Mouse (Mus musculus) C2C12 (cell line): ENCODE measurements around the gene Snx29. TPM values are rescaled to one million over a fixed set of nuclear protein-coding genes. Genes with fewer than 3 reads are reported as not detected.

Source experiments
- H3K27me3 ChIP-seq: one replicate; pipeline ENCODE4 v1.6.1; 2011; ENCODE audit not compliant: control insufficient read depth, insufficient read depth, insufficient read length
- H3K36me3 ChIP-seq: one replicate; pipeline ENCODE4 v1.6.1; 2011; ENCODE audit not compliant: control insufficient read depth, insufficient read depth
- H3K4me3 ChIP-seq: one replicate; pipeline ENCODE4 v1.5.1; 2011; ENCODE audit warnings: mild to moderate bottlenecking, control low read depth; ENCODE audit not compliant: poor library complexity, insufficient read depth, severe bottlenecking
- H3K79me2 ChIP-seq: one replicate; pipeline ENCODE4 v1.6.1; 2011; ENCODE audit not compliant: control insufficient read depth, insufficient read depth
- H3K79me3 ChIP-seq: one replicate; pipeline ENCODE4 v1.6.1; 2011; ENCODE audit warnings: low read depth, control low read depth
- H3ac ChIP-seq: one replicate; pipeline ENCODE3; 2011; ENCODE audit warnings: low read depth; ENCODE audit not compliant: control insufficient read depth, insufficient read length
- CEBPB ChIP-seq: IDR thresholded peaks from one replicate; pipeline ENCODE4 v1.6.1; 2011; ENCODE audit warnings: low read depth, mild to moderate bottlenecking, control low read depth, moderate library complexity
- CTCF ChIP-seq: IDR thresholded peaks from one replicate; pipeline ENCODE4 v1.5.1; 2011; ENCODE audit not compliant: control insufficient read depth, insufficient read depth, insufficient read length
- FOSL1 ChIP-seq: IDR thresholded peaks from one replicate; pipeline ENCODE4 v1.8.0; 2011; ENCODE audit warnings: mild to moderate bottlenecking, low read length; ENCODE audit not compliant: poor library complexity, insufficient read depth, severe bottlenecking
- MAX ChIP-seq: IDR thresholded peaks from one replicate; pipeline ENCODE4 v1.6.1; 2011; ENCODE audit warnings: mild to moderate bottlenecking, control low read depth
- MYOD1 ChIP-seq: IDR thresholded peaks from one replicate; pipeline ENCODE4 v1.6.1; 2011; ENCODE audit warnings: low read depth; ENCODE audit not compliant: control insufficient read depth, insufficient read length
- MYOG ChIP-seq: IDR thresholded peaks from one replicate; pipeline ENCODE4 v1.6.1; 2011; ENCODE audit not compliant: control insufficient read depth, insufficient read length; ENCODE audit errors: extremely low read depth
- USF1 ChIP-seq: IDR thresholded peaks from one replicate; pipeline ENCODE4 v1.6.1; 2011; ENCODE audit warnings: low read depth, mild to moderate bottlenecking, control low read depth, moderate library complexity
- polyA plus RNA-seq: library from polyadenylated mRNA; unstranded; fragments of >200 nt; fragmentation: generic; extraction: Trizol; gene quantifications from one replicate; pipeline ENCODE4 v1.2.1, GENCODE M21; 2012; ENCODE audit warnings: missing spikeins

Gene Snx29
- polyA plus RNA-seq, 1 experiment = 0.62 TPM

- Histone ChIP-seq H3ac (no peak overlapping the region), H3K79me2 (no peaks in the 10 kb centered on the region), H3K36me3 (no peaks in the 10 kb centered on the region), H3K4me3 (no peak overlapping the region), H3K79me3 (no peaks in the 10 kb centered on the region), H3K27me3 (no peaks in the 10 kb centered on the region)
- no peak for TF ChIP-seq USF1
- TF ChIP-seq MYOD1 = peak; percentile 52
- no peak for TF ChIP-seq CEBPB
Observed at GRCm38 (mm10) chr16:11690756-11691155, 368.0 kb downstream of the Snx29 start.

GRCm38 (mm10) chr16:11691487-11692200, 368.9 kb downstream of the Snx29 start:
- Histone ChIP-seq H3K4me3 (no peak overlapping the region), H3K27me3 (no peaks in the 10 kb centered on the region), H3K36me3 (no peaks in the 10 kb centered on the region), H3ac (no peak overlapping the region), H3K79me3 (no peaks in the 10 kb centered on the region), H3K79me2 (no peaks in the 10 kb centered on the region)
- TF ChIP-seq MAX = no peak
- TF ChIP-seq FOSL1 = no peak
- TF ChIP-seq MYOD1 = no peak
- no peak for TF ChIP-seq CEBPB
- no peak for TF ChIP-seq CTCF
- no peak for TF ChIP-seq USF1
- no peak for TF ChIP-seq MYOG

DNA sequence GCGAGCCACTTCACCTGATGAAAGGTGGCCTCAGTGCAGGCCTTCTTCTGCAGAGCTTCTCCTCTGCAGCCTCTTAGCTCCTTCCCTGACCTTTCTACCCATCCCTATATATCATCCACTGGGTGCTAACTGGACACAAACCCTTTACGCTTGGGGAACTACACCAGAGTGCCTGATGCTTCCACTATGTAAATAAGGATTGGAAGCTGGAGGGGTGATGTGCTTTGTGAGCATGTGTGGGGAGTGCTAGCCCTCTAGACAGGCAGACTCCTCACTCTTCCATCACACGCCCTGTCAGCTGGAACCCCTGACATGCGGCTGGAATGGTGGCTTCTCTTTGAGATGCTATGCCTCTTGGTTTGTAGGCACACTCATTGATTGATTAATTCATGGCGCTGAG, 370.0 kb downstream of the Snx29 start:
- no peaks in the 10 kb centered on the region for H3K79me3 ChIP-seq
- TF ChIP-seq CEBPB (no peak), MAX (no peak), MYOD1 (no peak), FOSL1 (no peak), USF1 (no peak), CTCF (no peak), MYOG (no peak)
- no peaks in the 10 kb centered on the region for H3K36me3 ChIP-seq
- no peak overlapping the region for H3K4me3 ChIP-seq
- no peaks in the 10 kb centered on the region for H3K79me2 ChIP-seq
- no peaks in the 10 kb centered on the region for H3K27me3 ChIP-seq
- no peak overlapping the region for H3ac ChIP-seq

DNA sequence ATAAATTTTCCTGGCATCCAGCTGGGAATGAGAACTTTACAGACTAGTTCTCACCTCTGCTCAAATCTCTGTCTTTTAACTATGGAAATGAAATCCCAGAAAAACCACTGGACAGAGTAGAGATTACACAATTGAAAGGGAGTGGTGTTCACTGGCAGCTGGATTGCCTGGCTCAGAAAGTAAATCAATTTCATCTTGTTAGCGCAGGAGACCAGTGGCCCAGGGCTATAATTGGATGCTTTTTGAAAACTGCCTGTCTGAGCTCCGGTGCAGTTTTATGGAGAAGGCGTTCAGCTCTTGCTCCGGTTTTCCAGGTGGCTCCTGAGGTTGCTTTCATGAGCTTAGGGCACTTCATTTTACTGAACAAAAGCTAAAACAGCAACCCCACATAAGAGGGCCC, 371.7 kb downstream of the Snx29 start:
- H3K79me3 ChIP-seq = no peaks in the 10 kb centered on the region
- TF ChIP-seq MAX = no peak
- TF ChIP-seq FOSL1 = no peak
- TF ChIP-seq MYOD1 = no peak
- TF ChIP-seq CEBPB = no peak
- no peak for TF ChIP-seq CTCF
- TF ChIP-seq USF1 = no peak
- TF ChIP-seq MYOG = no peak
- H3K4me3 ChIP-seq = no peak overlapping the region
- H3K27me3 ChIP-seq = no peaks in the 10 kb centered on the region
- H3K36me3 ChIP-seq = no peaks in the 10 kb centered on the region
- no peak overlapping the region for H3ac ChIP-seq
- H3K79me2 ChIP-seq = no peaks in the 10 kb centered on the region

DNA sequence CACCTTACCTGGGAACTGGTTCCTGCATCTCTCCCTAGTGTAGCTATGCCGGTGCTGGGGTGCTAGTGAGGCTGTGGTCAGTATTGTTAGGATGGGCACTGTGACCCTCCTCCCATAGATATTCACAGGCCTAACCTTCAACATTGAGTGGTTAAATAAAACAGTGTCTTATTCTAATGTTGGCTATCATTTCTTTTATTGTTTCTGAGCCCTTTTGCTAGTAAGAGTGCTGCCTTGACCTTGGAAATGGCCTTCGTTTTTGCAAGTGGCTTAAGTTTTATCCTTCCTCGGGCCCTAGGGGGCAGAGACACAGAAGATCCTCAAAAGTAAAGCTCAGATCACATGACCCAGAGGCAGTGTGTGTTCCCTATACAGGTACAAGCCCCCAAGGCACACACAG, 374.1 kb downstream of the Snx29 start:
- Histone ChIP-seq H3K27me3 (no peaks in the 10 kb centered on the region), H3ac (no peak overlapping the region), H3K4me3 (no peak overlapping the region), H3K79me2 (no peaks in the 10 kb centered on the region), H3K36me3 (no peaks in the 10 kb centered on the region), H3K79me3 (no peaks in the 10 kb centered on the region)
- no peak for TF ChIP-seq USF1
- TF ChIP-seq CTCF = no peak
- no peak for TF ChIP-seq CEBPB
- no peak for TF ChIP-seq FOSL1
- TF ChIP-seq MYOG = no peak
- no peak for TF ChIP-seq MYOD1
- TF ChIP-seq MAX = no peak

- TF ChIP-seq USF1 (no peak), FOSL1 (no peak), MYOG (no peak), CTCF (peak; percentile 78), MAX (no peak)
- Histone ChIP-seq H3ac (no peak overlapping the region), H3K36me3 (no peaks in the 10 kb centered on the region), H3K79me3 (no peaks in the 10 kb centered on the region), H3K79me2 (no peaks in the 10 kb centered on the region), H3K27me3 (no peaks in the 10 kb centered on the region), H3K4me3 (no peak overlapping the region)
Observed at GRCm38 (mm10) chr16:11697710-11698357, 375.1 kb downstream of the Snx29 start.
